Mouse (Mus musculus) lung, postnatal 0 days (tissue): Measurements from ENCODE around the gene Snx3.

Experiments
- CTCF ChIP-seq: IDR thresholded peaks from 2 replicates; pipeline ENCODE4 v1.5.1; 2016; ENCODE audit warnings: antibody characterized with exemption, mild to moderate bottlenecking
- EP300 ChIP-seq: IDR thresholded peaks from 2 replicates; pipeline ENCODE4 v1.6.1; 2016; ENCODE audit warnings: antibody characterized with exemption, mild to moderate bottlenecking, control low read depth

DNA sequence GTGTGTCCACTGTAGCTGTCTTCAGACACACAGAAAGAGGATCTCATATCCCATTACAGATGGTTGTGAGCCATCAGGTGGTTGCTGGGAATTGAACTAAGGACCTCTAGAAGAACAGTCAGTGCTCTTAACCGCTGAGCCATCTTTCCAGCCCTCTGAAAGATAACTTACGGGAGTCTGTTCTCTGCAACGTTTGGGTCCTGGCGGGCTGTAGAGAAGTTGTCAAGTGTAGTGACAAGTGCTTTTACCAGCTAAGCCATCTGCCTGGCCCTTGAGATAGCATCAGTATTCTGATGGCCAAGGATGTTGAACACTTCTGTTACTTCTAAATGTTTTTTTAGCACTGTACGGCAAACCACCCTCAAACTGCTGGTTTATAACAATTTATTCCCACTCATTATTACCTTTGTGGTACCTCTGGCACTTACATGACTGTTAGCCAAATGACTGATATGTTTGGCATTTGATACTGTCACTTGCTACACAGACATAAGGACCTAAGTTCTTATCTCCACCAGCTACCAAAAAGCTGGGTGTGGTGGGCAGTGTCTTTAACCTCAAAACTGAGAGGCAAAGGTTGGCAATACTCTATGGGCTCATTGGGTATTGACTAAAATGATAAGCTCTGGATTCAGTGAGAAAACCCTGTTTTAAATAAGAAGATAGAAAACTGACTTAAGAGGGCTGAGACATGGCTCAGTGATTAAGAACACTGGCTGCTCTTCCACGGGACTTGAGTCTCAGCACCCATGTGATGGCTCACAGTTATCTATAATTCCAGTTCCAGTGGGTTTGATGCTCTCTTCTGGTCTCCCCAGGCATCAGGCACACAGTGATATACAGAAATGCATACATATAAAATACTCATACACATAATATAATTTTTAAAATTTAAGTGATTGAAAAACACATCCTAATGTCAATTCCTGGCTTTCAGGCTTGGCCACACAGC is 9.6 kb downstream of the Snx3 start:
- TF ChIP-seq EP300 (no peak), CTCF (no peak)
